Mouse (Mus musculus): Measurements from ENCODE around the gene Csnk1g1. TPM values are rescaled to one million over a fixed set of nuclear protein-coding genes. Genes with fewer than 3 reads are reported as not detected.

Csnk1g1 gene
- 38.0 TPM for polyA plus RNA-seq (2014; fragmentation: Illumina TruSeq; extraction: RNeasy Lipid Tissue Mini Kit (QIAGEN cat#74804); ENCODE audit: low read depth, low replicate concordance)

GRCm38 (mm10) chr9:65908394-65909300 is at the start of gene Csnk1g1, which contains the start of gene Trip4:
Csnk1g1 (plus strand) TSS chr9:65908924.
Trip4 (minus strand) TSS chr9:65908794.

GRCm38 (mm10) chr9:65890143-65890628 is 18.5 kb upstream of the Csnk1g1 start, which contains the start of gene Pclaf:
Pclaf (plus strand) TSS chr9:65890237.

DNA sequence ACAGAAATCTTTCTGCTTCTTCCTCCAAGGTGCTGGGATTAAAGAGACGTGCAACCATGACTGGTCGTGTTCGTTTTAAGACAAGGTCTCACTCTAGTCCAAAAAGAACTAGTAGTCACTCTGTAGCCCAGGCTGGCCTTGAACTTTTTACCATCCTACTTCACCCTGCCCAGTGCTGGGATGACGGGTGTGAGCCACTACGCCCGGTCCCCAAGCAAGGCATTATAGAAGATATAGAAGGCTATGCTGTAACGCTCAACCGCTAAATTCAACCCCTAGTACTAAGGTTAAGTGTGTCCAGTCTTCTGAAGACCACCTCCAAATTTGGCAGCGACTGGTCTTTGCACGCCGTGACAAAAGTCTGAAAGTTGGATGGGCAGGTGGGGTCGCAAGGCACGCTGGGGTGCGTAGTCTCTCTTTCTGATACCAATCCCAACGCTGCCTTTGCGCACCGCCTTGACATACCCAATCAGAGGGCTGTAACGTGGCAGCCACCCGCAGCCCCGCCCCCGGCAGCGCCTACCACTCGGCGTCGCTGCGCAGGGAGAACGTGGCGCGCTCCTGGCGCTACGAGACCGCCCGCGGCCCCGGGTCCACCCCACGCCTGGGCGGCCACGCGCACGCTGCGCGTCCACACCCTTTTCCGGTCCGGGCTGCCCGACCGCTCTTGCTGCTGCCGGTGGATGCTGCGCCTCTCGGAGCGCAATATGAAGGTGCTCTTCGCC is 151.0 kb downstream of the Csnk1g1 start, which contains the start of gene Ppib:
Gene Ppib, plus strand, starts transcription at position 640 of the 725 bp plus-strand sequence.

GRCm38 (mm10) chr9:66069583-66069982 is 160.9 kb downstream of the Csnk1g1 start, which contains the start of gene Snx22:
Snx22 (minus strand) TSS chr9:66069719.

Other genes starting within 250 kb of the Csnk1g1 start
- 44.7 TPM for gene Oaz2, start 240.9 kb upstream of the Csnk1g1 start, polyA plus RNA-seq (2014; fragmentation: Illumina TruSeq; extraction: RNeasy Lipid Tissue Mini Kit (QIAGEN cat#74804); ENCODE audit: low read depth, low replicate concordance)
- gene Zfp609, start 81.4 kb upstream of the Csnk1g1 start, polyA plus RNA-seq (2014; fragmentation: Illumina TruSeq; extraction: RNeasy Lipid Tissue Mini Kit (QIAGEN cat#74804); ENCODE audit: low read depth, low replicate concordance) = 10.1 TPM
- 32.9 TPM for gene Pclaf, start 18.7 kb upstream of the Csnk1g1 start, polyA plus RNA-seq (2014; fragmentation: Illumina TruSeq; extraction: RNeasy Lipid Tissue Mini Kit (QIAGEN cat#74804); ENCODE audit: low read depth, low replicate concordance)
- gene Trip4, start 130 bp upstream of the Csnk1g1 start, polyA plus RNA-seq (2014; fragmentation: Illumina TruSeq; extraction: RNeasy Lipid Tissue Mini Kit (QIAGEN cat#74804); ENCODE audit: low read depth, low replicate concordance) = 40.6 TPM
- gene Ppib, start 151.3 kb downstream of the Csnk1g1 start, polyA plus RNA-seq (2014; fragmentation: Illumina TruSeq; extraction: RNeasy Lipid Tissue Mini Kit (QIAGEN cat#74804); ENCODE audit: low read depth, low replicate concordance) = 219 TPM
- not detected for gene Snx22, start 160.8 kb downstream of the Csnk1g1 start, polyA plus RNA-seq (2014; fragmentation: Illumina TruSeq; extraction: RNeasy Lipid Tissue Mini Kit (QIAGEN cat#74804); ENCODE audit: low read depth, low replicate concordance)
- 166 TPM for gene Snx1, start 217.7 kb downstream of the Csnk1g1 start, polyA plus RNA-seq (2014; fragmentation: Illumina TruSeq; extraction: RNeasy Lipid Tissue Mini Kit (QIAGEN cat#74804); ENCODE audit: low read depth, low replicate concordance)
- 169 TPM for gene Ciao2a, start 217.7 kb downstream of the Csnk1g1 start, polyA plus RNA-seq (2014; fragmentation: Illumina TruSeq; extraction: RNeasy Lipid Tissue Mini Kit (QIAGEN cat#74804); ENCODE audit: low read depth, low replicate concordance)
- gene Dapk2, start 249.3 kb downstream of the Csnk1g1 start, polyA plus RNA-seq (2014; fragmentation: Illumina TruSeq; extraction: RNeasy Lipid Tissue Mini Kit (QIAGEN cat#74804); ENCODE audit: low read depth, low replicate concordance) = 18.3 TPM